9 mouse cellular contexts compared by ENCODE assay signal in the genomic region with DNA sequence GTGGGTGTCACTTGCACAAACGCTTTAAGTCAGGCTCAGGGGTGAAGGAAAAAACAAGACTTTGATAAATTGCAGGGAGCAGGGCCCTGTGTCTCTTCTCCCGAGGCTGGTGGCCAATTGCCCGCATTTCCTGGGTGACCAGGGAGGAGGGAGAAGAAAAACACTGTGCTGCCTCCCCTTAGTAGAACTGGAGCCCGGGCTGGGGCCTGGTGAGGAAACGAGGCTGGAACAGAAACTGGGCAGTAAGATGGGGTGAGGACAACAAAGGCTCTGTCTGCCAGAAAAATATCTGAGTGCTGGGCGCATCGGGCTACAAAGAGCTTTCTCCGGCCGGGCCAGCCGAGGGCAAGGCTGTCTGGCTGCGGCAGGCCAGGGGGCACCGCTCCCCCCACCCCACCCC. TPM values are rescaled to one million over a fixed set of nuclear protein-coding genes. Genes with fewer than 3 reads are reported as not detected.
DNase-seq lines count a peak whose midpoint lies in the region; ATAC-seq and TF ChIP-seq lines count a peak whose summit lies in the region.
"Had no signal": no experiment of that assay in that cellular context is flagged by ENCODE, and none has a peak within 500 bp of the region (broad histone marks: within the 10 kb centered on the region; RNA-seq: fewer than 3 reads in every experiment).

No protein-coding gene starts in this region.

- WGBS in embryonic facial prominence, embryonic 14.5 days = 1% methylated on average over 11 of the region's 12 CpGs
- under 1% methylated on average over 11 of the region's 12 CpGs for WGBS in heart, embryonic 16.5 days
- 4% methylated on average over 12 of the region's 12 CpGs for WGBS in liver, embryonic 11.5 days
- WGBS in midbrain, postnatal 0 days = 2% methylated on average over 11 of the region's 12 CpGs

- DNase-seq in kidney, postnatal 25 days = peak; percentile 58 to 83
- DNase-seq in kidney, postnatal 4 days = no peak
- DNase-seq in MEL (ENCODE audit: low read depth, low spot score) = no peak
- peak; percentile 83 for DNase-seq in embryonic facial prominence, embryonic 14.5 days (ENCODE audit: low spot score)
- no peak for DNase-seq in liver, embryonic 11.5 days (ENCODE audit: low spot score)
- DNase-seq in midbrain, postnatal 0 days (ENCODE audit: low spot score) = peak; percentile 83
- DNase-seq in embryo, embryonic 9.5 days (ENCODE audit: extremely low spot score) = no peak

- peaks cover 0 to 42% of the 10 kb centered on the region in 2 experiments; a peak in 2 of 4 replicates for H3K36me3 ChIP-seq in MEL (ENCODE audit: control insufficient read depth in 1 of 2, insufficient read depth in 2 of 2, low read length in 2 of 2)
- H3K36me3 ChIP-seq in embryonic facial prominence, embryonic 14.5 days (ENCODE audit: control insufficient read depth, insufficient read depth, low read length) = no peaks in the 10 kb centered on the region
- no peaks in the 10 kb centered on the region for H3K36me3 ChIP-seq in heart, embryonic 16.5 days (ENCODE audit: control insufficient read depth, insufficient read depth)
- H3K36me3 ChIP-seq in liver, embryonic 11.5 days (ENCODE audit: control insufficient read depth, insufficient read depth, low read length) = no peaks in the 10 kb centered on the region
- H3K36me3 ChIP-seq in midbrain, postnatal 0 days (ENCODE audit: insufficient read depth, low read length) = no peaks in the 10 kb centered on the region

- no peak for TF ChIP-seq RAD21 in MEL (IDR thresholded peaks at IDR 0.05; ENCODE audit: low read depth, low read length)

- peaks cover 2% of the 10 kb centered on the region; the same call in 1 of the 2 replicates for H3K79me2 ChIP-seq in MEL (ENCODE audit: control insufficient read depth, insufficient read depth, low read length, poor library complexity)

- H3K9me3 ChIP-seq in MEL (replicated peaks; ENCODE audit: insufficient read depth, low read length) = no peaks in the 10 kb centered on the region
- no peaks in the 10 kb centered on the region for H3K9me3 ChIP-seq in embryonic facial prominence, embryonic 14.5 days (ENCODE audit: control insufficient read depth, low read length)
- H3K9me3 ChIP-seq in heart, embryonic 16.5 days (replicated peaks; ENCODE audit: control insufficient read depth, low read length) = no peaks in the 10 kb centered on the region
- H3K9me3 ChIP-seq in liver, embryonic 11.5 days (ENCODE audit: control insufficient read depth, low read length) = no peaks in the 10 kb centered on the region
- no peaks in the 10 kb centered on the region for H3K9me3 ChIP-seq in midbrain, postnatal 0 days (ENCODE audit: low read length)

- peak overlapping the region; percentile 85 for H3K4me2 ChIP-seq in embryonic facial prominence, embryonic 14.5 days (ENCODE audit: low read depth, low read length)
- H3K4me2 ChIP-seq in heart, embryonic 16.5 days (ENCODE audit: low read depth, low read length) = peak overlapping the region; percentile 78
- peak overlapping the region; percentile 88 for H3K4me2 ChIP-seq in liver, embryonic 11.5 days
- peak overlapping the region; percentile 86 for H3K4me2 ChIP-seq in midbrain, postnatal 0 days (ENCODE audit: low read depth, low read length, poor library complexity, severe bottlenecking)

- peak overlapping the region; percentile 78 for H3K9ac ChIP-seq in MEL (ENCODE audit: control insufficient read depth, low read depth, low read length, poor library complexity, severe bottlenecking)
- peak overlapping the region; percentile 87 for H3K9ac ChIP-seq in embryonic facial prominence, embryonic 14.5 days (ENCODE audit: low read depth, low read length)
- H3K9ac ChIP-seq in heart, embryonic 16.5 days (ENCODE audit: low read length) = peak overlapping the region; percentile 65
- H3K9ac ChIP-seq in liver, embryonic 11.5 days (ENCODE audit: low read depth, low read length) = peak overlapping the region; percentile 69
- H3K9ac ChIP-seq in midbrain, postnatal 0 days (replicated peaks; ENCODE audit: low read length, poor library complexity, severe bottlenecking) = peak overlapping the region; percentile 74

- TF ChIP-seq CTCF in MEL (IDR thresholded peaks at IDR 0.05 in 2 of 3, conservative IDR thresholded peaks at IDR 0.05 in 1 of 3; ENCODE audit: control insufficient read depth in 1 of 3, insufficient read depth in 1 of 3, low read depth in 2 of 3, low read length in 3 of 3, poor library complexity in 1 of 3, severe bottlenecking in 1 of 3) = no peak
- TF ChIP-seq CTCF in midbrain, postnatal 0 days (IDR thresholded peaks at IDR 0.05) = no peak

- no peak; a peak in 1 of 4 replicates for TF ChIP-seq POLR2A in MEL (IDR thresholded peaks at IDR 0.05; ENCODE audit: control insufficient read depth in 1 of 2, insufficient read depth in 1 of 2, low read depth in 1 of 2, low read length in 2 of 2, poor library complexity in 1 of 2)

- H3K27ac ChIP-seq in MEL (ENCODE audit: control insufficient read depth, low read depth, low read length) = peak overlapping the region; percentile 80
- H3K27ac ChIP-seq in embryonic facial prominence, embryonic 14.5 days (replicated peaks; ENCODE audit: low read depth, low read length) = peak overlapping the region; percentile 99
- H3K27ac ChIP-seq in heart, embryonic 16.5 days (ENCODE audit: low read length) = peak overlapping the region; percentile 97
- peak overlapping the region; percentile 94 for H3K27ac ChIP-seq in liver, embryonic 11.5 days (ENCODE audit: low read depth, low read length)
- H3K27ac ChIP-seq in midbrain, postnatal 0 days (ENCODE audit: low read depth, low read length) = peak overlapping the region; percentile 96

- no peak for TF ChIP-seq EP300 in MEL (IDR thresholded peaks at IDR 0.05; ENCODE audit: low read depth in 1 of 2, low read length in 2 of 2)

- peak overlapping the region; percentile 37 to 39 for H3K4me3 ChIP-seq in MEL (ENCODE audit: control insufficient read depth in 1 of 2, insufficient read depth in 1 of 2, low read depth in 2 of 2, low read length in 2 of 2)
- H3K4me3 ChIP-seq in embryonic facial prominence, embryonic 14.5 days (ENCODE audit: low read depth, low read length) = peak overlapping the region; percentile 54
- H3K4me3 ChIP-seq in heart, embryonic 16.5 days (ENCODE audit: low read length) = peak overlapping the region; percentile 47
- H3K4me3 ChIP-seq in liver, embryonic 11.5 days (ENCODE audit: low read depth, low read length) = peak overlapping the region; percentile 53
- H3K4me3 ChIP-seq in midbrain, postnatal 0 days (ENCODE audit: low read depth, low read length) = peak overlapping the region; percentile 42

- H3K27me3 ChIP-seq in MEL (ENCODE audit: control insufficient read depth in 1 of 2, insufficient read depth in 2 of 2, low read length in 2 of 2) = no peaks in the 10 kb centered on the region
- H3K27me3 ChIP-seq in embryonic facial prominence, embryonic 14.5 days (replicated peaks; ENCODE audit: control insufficient read depth, insufficient read depth, low read length) = no peaks in the 10 kb centered on the region
- no peaks in the 10 kb centered on the region for H3K27me3 ChIP-seq in heart, embryonic 16.5 days (ENCODE audit: control insufficient read depth, insufficient read depth, low read length)
- 0 out of 2 replicates have a peak, but pooled peaks cover 3% of the 10 kb centered on the region for H3K27me3 ChIP-seq in liver, embryonic 11.5 days (replicated peaks; ENCODE audit: control insufficient read depth, insufficient read depth, low read length)
- no peaks in the 10 kb centered on the region for H3K27me3 ChIP-seq in midbrain, postnatal 0 days (ENCODE audit: insufficient read depth, low read length)

- peak; percentile 51 for ATAC-seq in embryonic facial prominence, embryonic 14.5 days (ENCODE audit: low read depth)
- ATAC-seq in heart, embryonic 16.5 days (replicated peaks; ENCODE audit: extremely low read depth, insufficient read depth, low FRiP score) = peak; percentile 43
- peak; percentile 38 for ATAC-seq in liver, embryonic 11.5 days (replicated peaks; ENCODE audit: low FRiP score)
- ATAC-seq in midbrain, postnatal 0 days (ENCODE audit: low FRiP score) = peak; percentile 64

- peaks cover 14 to 57% of the 10 kb centered on the region in 2 experiments for H3K4me1 ChIP-seq in MEL (ENCODE audit: control insufficient read depth in 1 of 2, insufficient read depth in 2 of 2, low read length in 2 of 2)
- peaks cover 23% of the 10 kb centered on the region for H3K4me1 ChIP-seq in embryonic facial prominence, embryonic 14.5 days (ENCODE audit: control insufficient read depth, insufficient read depth, low read length)
- peaks cover 38% of the 10 kb centered on the region for H3K4me1 ChIP-seq in heart, embryonic 16.5 days (ENCODE audit: control insufficient read depth, insufficient read depth, low read length)
- peaks cover 34% of the 10 kb centered on the region for H3K4me1 ChIP-seq in liver, embryonic 11.5 days (replicated peaks; ENCODE audit: control insufficient read depth, insufficient read depth, low read length)
- H3K4me1 ChIP-seq in midbrain, postnatal 0 days (ENCODE audit: insufficient read depth, low read length) = peaks cover 6% of the 10 kb centered on the region; the same call in 1 of the 2 replicates

TF ChIP-seq in MEL, 35 proteins besides CTCF, POLR2A, EP300 and RAD21 (continues in another document):
- TF ChIP-seq SMC3 (IDR thresholded peaks at IDR 0.05; ENCODE audit: low read depth, low read length) = no peak
- no peak for TF ChIP-seq KAT2A (conservative IDR thresholded peaks at IDR 0.05; ENCODE audit: low read depth, low read length)
- TF ChIP-seq ZMIZ1 (IDR thresholded peaks at IDR 0.05; ENCODE audit: low read depth, low read length) = no peak
- no peak for TF ChIP-seq SIN3A (IDR thresholded peaks at IDR 0.05; ENCODE audit: low read length)
- no peak for TF ChIP-seq E2F4 (IDR thresholded peaks at IDR 0.05; ENCODE audit: borderline replicate concordance, low read depth, low read length)

RNA-seq across cellular contexts. Expression of gene Tex44, which starts 7.9 kb away (rescaled TPM):
- not detected in 2 replicates for total RNA-seq in MEL (2012; rRNA removed)
- polyA plus RNA-seq in MEL (2012; ENCODE audit: insufficient read depth in 1 of 2, insufficient read length in 2 of 2, low read depth in 1 of 2, low replicate concordance in 2 of 2, missing spikeins in 1 of 2) = not detected
- not detected in 2 replicates for polyA plus RNA-seq in embryonic facial prominence, embryonic 14.5 days (2014; fragmentation: Nextera tagmentation; extraction: Ambion mirVana)
- not detected in 2 replicates for polyA plus RNA-seq in heart, embryonic 16.5 days (2015; fragmentation: Nextera tagmentation; extraction: Ambion mirVana)
- not detected in 2 replicates for polyA plus RNA-seq in liver, embryonic 11.5 days (2014; fragmentation: Nextera tagmentation; extraction: Ambion mirVana)
- total RNA-seq in midbrain, postnatal 0 days (2014; rRNA removed) = 0.14 TPM in 1 of 2 replicates, not detected in the other
- not detected in 2 replicates for polyA plus RNA-seq in midbrain, postnatal 0 days (2015; fragmentation: Nextera tagmentation; extraction: Ambion mirVana)
- total RNA-seq: layer of hippocampus, postnatal 25 days had no signal

RNA-seq across cellular contexts. Expression of gene Nmur1, which starts 8.0 kb away (rescaled TPM):
- total RNA-seq in MEL (2012; rRNA removed) = not detected in 2 replicates
- polyA plus RNA-seq in MEL (2012; ENCODE audit: insufficient read depth in 1 of 2, insufficient read length in 2 of 2, low read depth in 1 of 2, low replicate concordance in 2 of 2, missing spikeins in 1 of 2) = not detected
- polyA plus RNA-seq in embryonic facial prominence, embryonic 14.5 days (2014; fragmentation: Nextera tagmentation; extraction: Ambion mirVana) = not detected in 2 replicates
- not detected in 2 replicates for polyA plus RNA-seq in heart, embryonic 16.5 days (2015; fragmentation: Nextera tagmentation; extraction: Ambion mirVana)
- not detected in 2 replicates for polyA plus RNA-seq in liver, embryonic 11.5 days (2014; fragmentation: Nextera tagmentation; extraction: Ambion mirVana)
- total RNA-seq in midbrain, postnatal 0 days (2014; rRNA removed) = not detected in 2 replicates
- polyA plus RNA-seq in midbrain, postnatal 0 days (2015; fragmentation: Nextera tagmentation; extraction: Ambion mirVana) = 0.27 and 0.33 TPM in 2 replicates
- total RNA-seq: layer of hippocampus, postnatal 25 days had no signal

Comparison
In these comparisons a context has a peak if more than half of its experiments do, and no peak if none do; other contexts are left out.
1. DNase-seq: peak in kidney, postnatal 25 days (2 of 2), embryonic facial prominence, embryonic 14.5 days (single experiment) and midbrain, postnatal 0 days (single experiment); none in kidney, postnatal 4 days (0 of 2), MEL (single experiment), liver, embryonic 11.5 days (single experiment) and embryo, embryonic 9.5 days (single experiment).
2. Peak in every context shown above with its lines, with median percentiles within 50 percentile points of each other: H3K27ac ChIP-seq, H3K4me3 ChIP-seq, H3K9ac ChIP-seq, ATAC-seq and H3K4me2 ChIP-seq.